13 mouse cellular contexts compared by ENCODE assay signal in genomic region chr19:47335262-47335661, GRCm38 (mm10).
DNase-seq lines count a peak whose midpoint lies in the region; ATAC-seq and TF ChIP-seq lines count a peak whose summit lies in the region.
"Had no signal": no experiment of that assay in that cellular context is flagged by ENCODE, and none has a peak within 500 bp of the region (broad histone marks: within the 10 kb centered on the region; RNA-seq: fewer than 3 reads in every experiment).

No protein-coding gene starts in this region.

- TF ChIP-seq POLR2A in lung, adult 2 months (IDR thresholded peaks at IDR 0.05; ENCODE audit: borderline replicate concordance, extremely low read depth, low read depth, low read length): no peak

- DNase-seq in gastrocnemius, adult 2 months: no peak
- DNase-seq in gastrocnemius, postnatal 36 days: no peak
- DNase-seq in midbrain, embryonic 14.5 days: no peak
- no peak for DNase-seq in retina, embryonic 14.5 days (ENCODE audit: low spot score)
- no peak for DNase-seq in lung, adult 2 months
- DNase-seq: cerebellum, adult 11-12 months; gastrocnemius, postnatal 14 days had no signal

- no peak overlapping the region for H3K4me2 ChIP-seq in midbrain, embryonic 14.5 days (ENCODE audit: low read length)
- H3K4me2 ChIP-seq in midbrain, embryonic 16.5 days (ENCODE audit: low read length): no peak overlapping the region
- H3K4me2 ChIP-seq in embryonic facial prominence, embryonic 15.5 days (replicated peaks): no peak overlapping the region
- H3K4me2 ChIP-seq in neural tube, embryonic 12.5 days (replicated peaks): no peak overlapping the region

- H3K36me3 ChIP-seq in midbrain, embryonic 14.5 days (ENCODE audit: control insufficient read depth, insufficient read depth, low read length): no peaks in the 10 kb centered on the region
- H3K36me3 ChIP-seq in midbrain, embryonic 16.5 days (ENCODE audit: control insufficient read depth, insufficient read depth, low read length): no peaks in the 10 kb centered on the region
- H3K36me3 ChIP-seq in embryonic facial prominence, embryonic 15.5 days: no peaks in the 10 kb centered on the region
- no peaks in the 10 kb centered on the region for H3K36me3 ChIP-seq in neural tube, embryonic 12.5 days
- H3K36me3 ChIP-seq: forebrain, embryonic 10.5 days; G1E had no signal

- 73% methylated on average over 6 of the region's 6 CpGs for WGBS in midbrain, embryonic 14.5 days
- 65% methylated on average over 6 of the region's 6 CpGs for WGBS in midbrain, embryonic 16.5 days
- 68% methylated on average over 6 of the region's 6 CpGs for WGBS in embryonic facial prominence, embryonic 15.5 days
- 64% methylated on average over 6 of the region's 6 CpGs for WGBS in neural tube, embryonic 12.5 days
- WGBS in lung, adult 2 months: 59% methylated on average over 6 of the region's 6 CpGs

- no peak for TF ChIP-seq CTCF in gastrocnemius, adult 2 months (IDR thresholded peaks at IDR 0.05)
- TF ChIP-seq CTCF in lung, adult 2 months (IDR thresholded peaks at IDR 0.05; ENCODE audit: insufficient read depth, low read length): no peak

- H3K27ac ChIP-seq in gastrocnemius, adult 2 months: peak overlapping the region; percentile 46; the same call in 1 of the 2 replicates
- H3K27ac ChIP-seq in midbrain, embryonic 14.5 days (replicated peaks; ENCODE audit: low read depth, low read length): 0 out of 2 replicates have a peak overlapping the region, but pooled peaks have one; percentile 45
- no peak overlapping the region for H3K27ac ChIP-seq in midbrain, embryonic 16.5 days (ENCODE audit: low read length)
- H3K27ac ChIP-seq in embryonic facial prominence, embryonic 15.5 days (replicated peaks): peak overlapping the region; percentile 41; the same call in 1 of the 2 replicates
- H3K27ac ChIP-seq in neural tube, embryonic 12.5 days: no peak overlapping the region
- H3K27ac ChIP-seq: macrophage had no signal

- H3K4me3 ChIP-seq in gastrocnemius, adult 2 months: no peak overlapping the region
- no peak overlapping the region for H3K4me3 ChIP-seq in midbrain, embryonic 14.5 days (replicated peaks; ENCODE audit: low read depth, low read length)
- no peak overlapping the region for H3K4me3 ChIP-seq in midbrain, embryonic 16.5 days (ENCODE audit: low read depth, low read length)
- H3K4me3 ChIP-seq in embryonic facial prominence, embryonic 15.5 days (replicated peaks): no peak overlapping the region
- no peak overlapping the region for H3K4me3 ChIP-seq in neural tube, embryonic 12.5 days
- no peak overlapping the region for H3K4me3 ChIP-seq in lung, adult 2 months (replicated peaks; ENCODE audit: extremely low read depth, low read depth, low read length)
- H3K4me3 ChIP-seq: forebrain, embryonic 10.5 days had no signal

- H3K4me1 ChIP-seq in midbrain, embryonic 14.5 days (ENCODE audit: control insufficient read depth, insufficient read depth, low read length): peaks cover 30% of the 10 kb centered on the region
- H3K4me1 ChIP-seq in midbrain, embryonic 16.5 days (ENCODE audit: control insufficient read depth, insufficient read depth, low read length): peaks cover 28% of the 10 kb centered on the region
- peaks cover 74% of the 10 kb centered on the region for H3K4me1 ChIP-seq in embryonic facial prominence, embryonic 15.5 days
- H3K4me1 ChIP-seq in neural tube, embryonic 12.5 days: peaks cover 43% of the 10 kb centered on the region
- peaks cover 23% of the 10 kb centered on the region for H3K4me1 ChIP-seq in lung, adult 2 months (ENCODE audit: control insufficient read depth, insufficient read depth, low read length)

- H3K9ac ChIP-seq in midbrain, embryonic 14.5 days (replicated peaks; ENCODE audit: low read length): no peak overlapping the region
- H3K9ac ChIP-seq in midbrain, embryonic 16.5 days (ENCODE audit: low read depth, low read length): no peak overlapping the region
- no peak overlapping the region for H3K9ac ChIP-seq in embryonic facial prominence, embryonic 15.5 days
- H3K9ac ChIP-seq in neural tube, embryonic 12.5 days: peak overlapping the region; percentile 33; the same call in 1 of the 2 replicates

- ATAC-seq in midbrain, embryonic 14.5 days (ENCODE audit: low FRiP score, low TSS enrichment): no peak
- ATAC-seq in midbrain, embryonic 16.5 days: no peak
- no peak for ATAC-seq in embryonic facial prominence, embryonic 15.5 days (ENCODE audit: insufficient number of reproducible peaks, low FRiP score, low TSS enrichment, low read depth)
- ATAC-seq in neural tube, embryonic 12.5 days (ENCODE audit: low FRiP score, low read depth): no peak

- H3K9me3 ChIP-seq in midbrain, embryonic 14.5 days (ENCODE audit: control insufficient read depth, low read length): no peaks in the 10 kb centered on the region
- H3K9me3 ChIP-seq in midbrain, embryonic 16.5 days (replicated peaks; ENCODE audit: control insufficient read depth, low read length, poor library complexity, severe bottlenecking): no peaks in the 10 kb centered on the region
- H3K9me3 ChIP-seq in embryonic facial prominence, embryonic 15.5 days (replicated peaks): no peaks in the 10 kb centered on the region
- no peaks in the 10 kb centered on the region for H3K9me3 ChIP-seq in neural tube, embryonic 12.5 days
- H3K9me3 ChIP-seq: forebrain, embryonic 10.5 days; G1E had no signal

- no peaks in the 10 kb centered on the region for H3K27me3 ChIP-seq in midbrain, embryonic 14.5 days (ENCODE audit: control insufficient read depth, insufficient read depth, low read length)
- H3K27me3 ChIP-seq in midbrain, embryonic 16.5 days (ENCODE audit: control insufficient read depth, insufficient read depth, low read depth, low read length): no peaks in the 10 kb centered on the region; the same call in 1 of the 2 replicates
- no peaks in the 10 kb centered on the region for H3K27me3 ChIP-seq in embryonic facial prominence, embryonic 15.5 days
- peaks cover 7% of the 10 kb centered on the region; the same call in 1 of the 2 replicates for H3K27me3 ChIP-seq in neural tube, embryonic 12.5 days (replicated peaks)

- intact Hi-C loops in gastrocnemius, adult 2 months (cut with DNase I): no loop called here
- intact Hi-C loops in gastrocnemius, postnatal 36 days (cut with DNase I): loop anchor here (5.0 kb wide), 1 partner anchor 158 kb away; the partner anchor contains the start of gene Neurl1a

Comparison
In these comparisons a context has a peak if more than half of its experiments do, and no peak if none do; other contexts are left out.
1. H3K27ac ChIP-seq: peak in gastrocnemius, adult 2 months (single experiment), midbrain, embryonic 14.5 days (single experiment) and embryonic facial prominence, embryonic 15.5 days (single experiment); none in midbrain, embryonic 16.5 days (single experiment) and neural tube, embryonic 12.5 days (single experiment).